Mouse (Mus musculus): ENCODE data around the gene Ptger3.
A peak's percentile ranks its signal among the peaks of the same experiment; 100 is the strongest.

Ptger3 gene

GRCm38 (mm10) chr3:157582626-157583405 is 16.1 kb downstream of the Ptger3 start:
- no peak for DNase-seq (ENCODE audit: low spot score)

- peak; percentile 18 for DNase-seq (ENCODE audit: low spot score)
Measured at GRCm38 (mm10) chr3:157597837-157598379, 31.2 kb downstream of the Ptger3 start.

DNA sequence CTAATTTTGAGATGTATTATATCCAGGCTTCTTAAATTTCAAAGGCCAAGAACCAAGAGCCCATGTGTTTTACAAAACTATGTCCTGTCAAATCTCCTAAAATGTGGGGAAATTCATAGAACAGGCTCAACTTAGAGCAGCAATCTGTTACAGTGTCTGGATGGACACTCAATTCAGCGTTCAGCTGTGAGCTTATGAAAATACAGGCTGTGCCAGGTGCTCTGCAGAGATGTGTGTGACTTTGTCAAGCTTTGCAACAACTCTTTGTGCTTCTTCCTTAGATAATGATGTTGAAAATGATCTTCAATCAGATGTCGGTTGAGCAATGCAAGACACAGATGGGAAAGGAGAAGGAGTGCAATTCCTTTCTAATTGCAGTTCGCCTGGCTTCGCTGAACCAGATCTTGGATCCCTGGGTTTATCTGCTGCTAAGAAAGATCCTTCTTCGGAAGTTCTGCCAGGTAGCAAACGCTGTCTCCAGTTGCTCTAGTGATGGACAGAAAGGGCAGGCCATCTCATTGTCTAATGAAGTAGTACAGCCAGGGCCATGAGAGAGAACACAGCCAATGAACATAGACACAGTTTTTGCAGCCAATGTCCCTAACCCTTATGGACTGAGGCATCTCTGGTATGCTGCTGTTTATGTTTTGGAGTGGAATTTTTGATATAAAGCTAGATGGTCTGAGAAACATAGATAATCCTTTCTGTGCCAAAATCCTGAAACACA is 38.2 kb downstream of the Ptger3 start:
- DNase-seq (ENCODE audit: low spot score), result no peak

GRCm38 (mm10) chr3:157605411-157605740 is 38.7 kb downstream of the Ptger3 start:
- DNase-seq (ENCODE audit: low spot score), result no peak

DNA sequence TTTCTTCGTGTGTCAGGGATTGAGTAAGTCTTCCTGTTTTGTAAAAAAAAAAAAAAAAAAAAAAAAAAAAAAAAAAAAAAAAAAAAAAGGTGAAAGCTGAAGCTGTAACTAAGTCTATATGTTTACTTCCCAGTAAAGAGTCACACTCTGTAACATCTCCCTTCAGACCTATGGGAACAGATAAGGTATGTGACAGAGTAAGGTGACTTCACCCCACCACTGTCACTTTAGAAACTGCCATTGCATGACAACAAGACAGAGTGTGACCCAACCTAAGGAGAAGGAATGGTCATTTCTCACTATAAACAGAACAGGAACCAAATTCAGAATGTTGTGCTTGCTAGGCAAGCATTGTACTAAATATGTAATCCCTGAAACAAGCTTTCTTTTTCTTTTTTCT is 46.9 kb downstream of the Ptger3 start:
- DNase-seq (ENCODE audit: low spot score), result no peak

GRCm38 (mm10) chr3:157616949-157617348 is 50.3 kb downstream of the Ptger3 start:
- no peak for DNase-seq (ENCODE audit: low spot score)

GRCm38 (mm10) chr3:157627407-157627806 is 60.7 kb downstream of the Ptger3 start:
- no peak for DNase-seq (ENCODE audit: low spot score)

DNA sequence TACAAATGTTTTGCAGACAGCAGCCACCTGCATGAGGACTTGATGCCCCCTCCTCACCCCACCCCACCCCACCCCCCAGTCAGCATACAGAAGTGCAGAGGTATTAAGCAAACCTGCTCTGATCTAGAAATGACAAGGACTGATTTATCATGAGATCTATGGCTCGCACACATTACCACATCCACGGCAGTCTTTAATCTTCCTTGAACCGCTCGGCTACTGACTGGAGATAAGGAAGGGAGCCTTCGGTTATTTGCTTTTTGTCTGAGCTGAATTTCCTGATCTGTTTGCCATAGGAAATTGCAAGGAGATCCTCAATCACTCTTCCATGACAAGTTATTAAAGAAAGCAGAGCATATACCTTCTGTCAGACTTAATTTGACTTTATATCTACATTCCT is 64.0 kb downstream of the Ptger3 start:
- no peak for DNase-seq (ENCODE audit: low spot score)

DNA sequence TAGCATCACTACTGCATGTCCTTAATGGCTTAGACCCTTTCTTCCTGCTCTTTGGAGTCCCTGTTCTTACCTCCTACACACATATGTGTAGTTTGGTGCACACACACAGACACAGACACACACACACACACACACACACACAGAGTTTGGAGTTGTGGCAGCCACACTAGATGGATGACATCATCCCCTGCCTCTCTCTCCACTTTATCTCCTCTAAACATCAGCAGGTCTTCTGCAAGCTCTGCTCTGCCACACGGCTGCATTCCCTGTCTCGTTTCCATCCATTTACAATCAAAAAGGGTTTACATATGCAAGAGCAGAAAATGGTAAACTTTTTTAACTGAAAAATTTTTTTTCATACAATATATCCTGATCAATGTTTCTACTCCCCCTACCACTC is 64.7 kb downstream of the Ptger3 start:
- DNase-seq (ENCODE audit: low spot score), result peak; percentile 14

DNA sequence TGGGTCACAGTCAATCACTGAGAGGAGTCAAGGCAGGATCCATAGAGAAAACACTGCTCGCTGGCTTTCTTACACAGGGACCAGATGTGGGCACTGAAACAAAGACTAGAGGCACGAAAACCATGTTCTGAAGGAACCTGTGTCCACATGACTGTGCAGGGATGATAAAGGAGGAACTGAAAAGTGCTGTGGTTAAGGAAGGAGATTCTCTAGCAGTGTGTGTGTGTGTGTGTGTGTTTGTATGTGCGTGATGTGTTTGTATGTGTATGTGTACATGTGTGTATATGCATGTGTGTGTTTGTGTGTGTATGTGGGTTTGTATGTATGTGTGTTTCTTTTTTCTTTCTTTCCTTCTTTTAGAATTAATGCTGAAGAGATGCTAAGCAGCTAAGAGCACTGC is 67.7 kb downstream of the Ptger3 start:
- DNase-seq (ENCODE audit: low spot score), result no peak

DNA sequence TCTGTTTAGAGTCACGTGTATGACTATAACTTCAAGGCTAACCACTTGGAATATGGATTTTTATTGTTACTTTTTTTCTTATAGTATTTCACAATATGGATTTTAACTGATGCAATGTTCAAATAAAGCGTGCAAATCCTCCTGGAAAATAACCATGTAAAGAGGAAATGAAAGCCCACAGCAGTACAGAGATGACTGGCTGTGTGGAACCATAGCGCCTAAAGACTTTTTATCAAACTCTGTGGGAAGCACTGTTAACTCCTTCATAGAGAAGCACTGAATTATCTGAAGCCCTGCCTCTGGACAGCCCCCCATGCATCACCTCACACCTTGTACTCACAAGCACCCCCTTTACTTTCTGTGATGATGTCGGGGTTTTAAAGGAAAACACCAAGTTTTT is 69.0 kb downstream of the Ptger3 start:
- DNase-seq (ENCODE audit: low spot score), result no peak

- no peak for DNase-seq (ENCODE audit: low spot score)
Measured at GRCm38 (mm10) chr3:157636887-157637286, 70.2 kb downstream of the Ptger3 start.

DNA sequence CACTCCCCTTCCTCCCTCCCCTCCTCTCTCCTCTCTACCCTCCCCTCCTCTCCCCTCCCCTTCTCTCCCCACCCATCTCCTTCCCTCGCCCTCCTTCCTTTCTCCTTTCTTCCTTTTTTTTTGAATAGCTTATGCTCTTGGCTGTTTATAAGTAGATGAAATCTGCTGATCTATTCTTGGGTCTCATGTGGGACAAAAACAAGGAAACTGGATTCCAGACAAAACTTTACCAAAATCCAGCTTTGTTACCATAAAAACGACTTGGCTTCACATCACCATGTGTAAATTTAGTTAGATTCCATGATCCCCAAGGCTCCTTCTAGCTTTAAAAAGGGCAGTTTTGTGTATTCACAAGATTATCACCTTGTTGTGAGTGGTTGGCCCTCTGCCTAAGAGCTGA is 70.6 kb downstream of the Ptger3 start:
- no peak for DNase-seq (ENCODE audit: low spot score)

DNA sequence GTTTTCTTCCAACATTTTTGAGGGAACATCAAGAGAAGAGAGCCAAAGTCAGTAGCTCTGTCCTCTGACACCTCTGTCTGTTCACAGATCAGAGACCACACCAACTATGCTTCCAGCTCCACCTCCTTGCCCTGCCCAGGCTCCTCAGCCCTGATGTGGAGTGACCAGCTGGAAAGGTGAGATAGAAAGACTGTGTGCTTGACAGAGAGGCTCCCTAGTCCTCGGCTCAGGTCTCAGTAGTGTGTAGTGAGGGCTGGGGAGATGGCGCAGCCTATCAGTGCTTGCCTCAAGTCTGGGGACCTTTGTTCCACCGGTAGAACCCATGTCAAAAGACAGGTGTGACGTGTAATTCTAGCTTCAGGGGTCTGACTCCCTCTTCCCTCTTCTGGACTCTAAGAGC is 74.9 kb downstream of the Ptger3 start:
- no peak for DNase-seq (ENCODE audit: low spot score)

- no peak for DNase-seq (ENCODE audit: low spot score)
Measured at GRCm38 (mm10) chr3:157661622-157662021, 94.9 kb downstream of the Ptger3 start.

DNA sequence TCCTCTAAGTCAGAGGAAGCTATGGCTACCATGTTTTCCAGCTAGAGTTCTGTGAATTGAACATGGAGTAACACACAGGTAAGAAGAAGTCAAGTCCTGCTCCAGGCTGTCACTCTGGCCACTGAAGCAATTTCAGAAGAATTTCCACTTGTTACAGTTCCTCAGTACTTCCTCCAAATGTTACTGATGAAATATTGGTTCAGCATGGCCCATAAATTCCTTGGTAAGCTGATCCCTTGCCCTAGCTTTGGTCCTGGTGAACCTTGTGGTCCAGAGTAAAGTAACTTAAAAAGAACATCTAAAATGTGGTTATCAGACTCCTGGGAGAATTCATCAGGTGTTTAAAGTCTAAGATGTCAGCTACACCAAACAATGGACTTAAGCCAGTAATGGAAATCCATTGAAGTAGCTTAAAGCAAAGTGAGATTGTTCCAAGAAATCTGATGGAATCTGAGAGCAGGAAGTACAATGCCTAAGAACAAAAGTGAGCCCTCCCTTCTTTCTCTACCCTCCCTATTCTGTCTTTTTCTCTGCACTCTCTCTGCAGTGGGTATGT is 97.9 kb downstream of the Ptger3 start:
- no peak for DNase-seq (ENCODE audit: low spot score)

- no peak for DNase-seq (ENCODE audit: low spot score)
Measured at GRCm38 (mm10) chr3:157665471-157665870, 98.8 kb downstream of the Ptger3 start.

DNA sequence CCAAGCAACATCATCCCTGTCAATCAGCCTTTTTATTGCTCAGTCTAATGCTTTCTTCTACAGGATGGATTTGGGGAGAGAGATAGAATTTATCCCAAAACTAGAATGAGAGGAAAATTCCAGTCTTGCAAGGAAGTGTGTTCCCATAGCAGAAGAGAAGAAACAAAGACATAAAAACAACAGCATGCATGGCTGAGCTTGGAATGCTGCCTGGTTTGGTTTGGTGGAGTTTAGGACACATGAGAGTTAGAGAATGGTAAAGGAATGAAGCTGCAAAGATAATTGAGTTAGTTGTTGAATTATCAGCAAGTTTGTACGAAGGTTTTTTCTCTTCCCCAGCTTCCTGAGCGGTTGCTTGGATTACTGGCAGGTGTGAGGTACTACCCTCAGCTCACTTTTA is 99.5 kb downstream of the Ptger3 start:
- no peak for DNase-seq (ENCODE audit: low spot score)

GRCm38 (mm10) chr3:157686105-157686504 is 119.4 kb downstream of the Ptger3 start:
- DNase-seq (ENCODE audit: low spot score), result no peak

- no peak for DNase-seq (ENCODE audit: low spot score)
Measured at GRCm38 (mm10) chr3:157688419-157689162, 121.9 kb downstream of the Ptger3 start.
